Mouse (Mus musculus) neural tube, embryonic 12.5 days (tissue): ENCODE data around the gene Gstp2. TPM values are rescaled to one million over a fixed set of nuclear protein-coding genes. Genes with fewer than 3 reads are reported as not detected.

ENCODE experiments used
- ATAC-seq: fragments of 200-750 bp; cut with Nextera tagmentation; 2 replicates; pipeline ENCODE4 v1.8.0; 2017; ENCODE audit warnings: low read depth, mild to moderate bottlenecking, moderate TSS enrichment, moderate library complexity; ENCODE audit not compliant: low FRiP score
- H3K27ac ChIP-seq: fragments of 300-500 bp; sonication (generic); 2 replicates; pipeline ENCODE4 v1.5.1; 2016
- H3K27me3 ChIP-seq: fragments of 300-500 bp; sonication (generic); replicated peaks from 2 replicates; pipeline ENCODE4 v1.6.1; 2016; ENCODE audit warnings: mild to moderate bottlenecking
- H3K36me3 ChIP-seq: fragments of 300-500 bp; sonication (generic); 2 replicates; pipeline ENCODE4 v1.6.1; 2016; ENCODE audit warnings: mild to moderate bottlenecking
- H3K4me1 ChIP-seq: fragments of 300-500 bp; sonication (generic); 2 replicates; pipeline ENCODE4 v1.6.1; 2016
- H3K4me2 ChIP-seq: fragments of 300-500 bp; sonication (generic); replicated peaks from 2 replicates; pipeline ENCODE4 v1.6.1; 2016; ENCODE audit warnings: mild to moderate bottlenecking
- H3K4me3 ChIP-seq: fragments of 300-500 bp; sonication (generic); 2 replicates; pipeline ENCODE4 v1.5.1; 2016
- H3K9ac ChIP-seq: fragments of 300-500 bp; sonication (generic); 2 replicates; pipeline ENCODE4 v1.6.1; 2016; ENCODE audit warnings: mild to moderate bottlenecking
- H3K9me3 ChIP-seq: fragments of 300-500 bp; sonication (generic); 2 replicates; pipeline ENCODE4 v1.6.1; 2016; ENCODE audit warnings: mild to moderate bottlenecking
- WGBS: fragments of 180-500 bp; shearing (Covaris S2); methylation state at CpG from one replicate; pipeline ENCODE4 v1.1.7; 2016; 5-methylcytosine and 5-hydroxymethylcytosine counted together
- polyA plus RNA-seq: library from polyadenylated mRNA; unstranded; fragments of >200 nt; fragmentation: Nextera tagmentation; extraction: Ambion mirVana; gene quantifications from 2 replicates; pipeline ENCODE4 v1.2.1, GENCODE M21; 2016

The Gstp2 gene
- polyA plus RNA-seq = 1.8 and 2.8 TPM in 2 replicates

GRCm38 (mm10) chr19:4045966-4046865, at the start of gene Gstp2:
Gstp2 (minus strand) TSS chr19:4046023.
- Histone ChIP-seq H3K27me3 (no peaks in the 10 kb centered on the region), H3K9me3 (no peaks in the 10 kb centered on the region), H3K4me3 (no peak within 1 kb of the TSS), H3K36me3 (no peaks in the 10 kb centered on the region), H3K27ac (no peak within 1 kb of the TSS), H3K4me1 (no peaks in the 10 kb centered on the region), H3K4me2 (no peak within 1 kb of the TSS), H3K9ac (no peak within 1 kb of the TSS)
- WGBS = 61% methylated on average over 16 of the region's 16 CpGs
- ATAC-seq = no peak

- Histone ChIP-seq H3K27me3 (peaks cover 7% of the 10 kb centered on the region), H3K4me2 (no peak overlapping the region), H3K4me1 (peaks cover 23% of the 10 kb centered on the region), H3K27ac (no peak overlapping the region), H3K36me3 (no peaks in the 10 kb centered on the region), H3K4me3 (no peak overlapping the region), H3K9me3 (no peaks in the 10 kb centered on the region), H3K9ac (no peak overlapping the region)
- no peak for ATAC-seq
- 77% methylated on average over 5 of the region's 5 CpGs for WGBS
These were observed 49.0 kb upstream of the Gstp2 start for GRCm38 (mm10) chr19:4094774-4095303.

GRCm38 (mm10) chr19:4094348-4094747, 48.5 kb upstream of the Gstp2 start:
- Histone ChIP-seq H3K4me3 (no peak overlapping the region), H3K9ac (no peak overlapping the region), H3K27ac (no peak overlapping the region), H3K36me3 (no peaks in the 10 kb centered on the region), H3K4me2 (no peak overlapping the region), H3K4me1 (peaks cover 19% of the 10 kb centered on the region), H3K27me3 (0 out of 2 replicates have a peak, but pooled peaks cover 3% of the 10 kb centered on the region), H3K9me3 (no peaks in the 10 kb centered on the region)
- ATAC-seq = no peak
- WGBS = 91% methylated on average over 3 of the region's 3 CpGs

GRCm38 (mm10) chr19:4093772-4094171, 47.9 kb upstream of the Gstp2 start:
- Histone ChIP-seq H3K27ac (no peak overlapping the region), H3K4me3 (no peak overlapping the region), H3K9ac (no peak overlapping the region), H3K36me3 (no peaks in the 10 kb centered on the region), H3K9me3 (no peaks in the 10 kb centered on the region), H3K4me2 (no peak overlapping the region), H3K27me3 (no peaks in the 10 kb centered on the region), H3K4me1 (peaks cover 13% of the 10 kb centered on the region)
- 72% methylated on average over 7 of the region's 7 CpGs for WGBS
- ATAC-seq = no peak

- ATAC-seq = no peak
- H3K36me3 ChIP-seq = no peaks in the 10 kb centered on the region
- H3K9me3 ChIP-seq = no peaks in the 10 kb centered on the region
- no peak overlapping the region for H3K4me3 ChIP-seq
- H3K9ac ChIP-seq = no peak overlapping the region
- peaks cover 3% of the 10 kb centered on the region; the same call in 1 of the 2 replicates for H3K4me1 ChIP-seq
- H3K4me2 ChIP-seq = no peak overlapping the region
- no peaks in the 10 kb centered on the region for H3K27me3 ChIP-seq
- no peak overlapping the region for H3K27ac ChIP-seq
- WGBS = 87% methylated on average over 3 of the region's 3 CpGs
These were observed 46.9 kb upstream of the Gstp2 start for GRCm38 (mm10) chr19:4092750-4093149.

GRCm38 (mm10) chr19:4091383-4091782, 45.6 kb upstream of the Gstp2 start:
- Histone ChIP-seq H3K36me3 (no peaks in the 10 kb centered on the region), H3K27ac (no peak overlapping the region), H3K4me1 (no peaks in the 10 kb centered on the region), H3K4me2 (no peak overlapping the region), H3K9me3 (no peaks in the 10 kb centered on the region), H3K4me3 (no peak overlapping the region), H3K27me3 (no peaks in the 10 kb centered on the region), H3K9ac (no peak overlapping the region)
- 72% methylated on average over 2 of the region's 2 CpGs for WGBS
- no peak for ATAC-seq

- 91% methylated on average over 3 of the region's 3 CpGs for WGBS
- H3K36me3 ChIP-seq = no peaks in the 10 kb centered on the region
- no peak overlapping the region for H3K4me3 ChIP-seq
- no peak overlapping the region for H3K4me2 ChIP-seq
- H3K9ac ChIP-seq = no peak overlapping the region
- no peak overlapping the region for H3K27ac ChIP-seq
- H3K4me1 ChIP-seq = no peaks in the 10 kb centered on the region
- no peak for ATAC-seq
- H3K27me3 ChIP-seq = no peaks in the 10 kb centered on the region; the same call in 1 of the 2 replicates
- no peaks in the 10 kb centered on the region for H3K9me3 ChIP-seq
These were observed 44.6 kb upstream of the Gstp2 start for GRCm38 (mm10) chr19:4090446-4090845.

- Histone ChIP-seq H3K36me3 (no peaks in the 10 kb centered on the region), H3K27ac (no peak overlapping the region), H3K9ac (no peak overlapping the region), H3K9me3 (no peaks in the 10 kb centered on the region), H3K4me3 (no peak overlapping the region), H3K4me2 (no peak overlapping the region), H3K4me1 (no peaks in the 10 kb centered on the region), H3K27me3 (no peaks in the 10 kb centered on the region; the same call in 1 of the 2 replicates)
- WGBS = 83% methylated on average over 6 of the region's 6 CpGs
- no peak for ATAC-seq
These were observed 43.3 kb upstream of the Gstp2 start for GRCm38 (mm10) chr19:4089128-4089527.

GRCm38 (mm10) chr19:4088146-4088545, 42.3 kb upstream of the Gstp2 start:
- ATAC-seq = no peak
- Histone ChIP-seq H3K27ac (no peak overlapping the region), H3K9ac (no peak overlapping the region), H3K27me3 (no peaks in the 10 kb centered on the region; the same call in 1 of the 2 replicates), H3K4me2 (no peak overlapping the region), H3K4me3 (no peak overlapping the region), H3K4me1 (no peaks in the 10 kb centered on the region), H3K36me3 (no peaks in the 10 kb centered on the region), H3K9me3 (no peaks in the 10 kb centered on the region)
- 56% methylated on average over 5 of the region's 5 CpGs for WGBS

- ATAC-seq = no peak
- no peak overlapping the region for H3K27ac ChIP-seq
- no peak overlapping the region for H3K9ac ChIP-seq
- no peaks in the 10 kb centered on the region for H3K4me1 ChIP-seq
- no peak overlapping the region for H3K4me2 ChIP-seq
- no peak overlapping the region for H3K4me3 ChIP-seq
- no peaks in the 10 kb centered on the region; the same call in 1 of the 2 replicates for H3K27me3 ChIP-seq
- H3K36me3 ChIP-seq = no peaks in the 10 kb centered on the region
- H3K9me3 ChIP-seq = no peaks in the 10 kb centered on the region
- 88% methylated on average over 5 of the region's 5 CpGs for WGBS
These were observed 41.3 kb upstream of the Gstp2 start for GRCm38 (mm10) chr19:4087090-4087489.

GRCm38 (mm10) chr19:4086156-4086555, 40.3 kb upstream of the Gstp2 start:
- H3K27ac ChIP-seq = no peak overlapping the region
- no peak for ATAC-seq
- WGBS = 94% methylated on average over 15 of the region's 15 CpGs

GRCm38 (mm10) chr19:4084984-4085383, 39.2 kb upstream of the Gstp2 start:
- Histone ChIP-seq H3K4me1 (no peaks in the 10 kb centered on the region), H3K4me2 (no peak overlapping the region), H3K36me3 (no peaks in the 10 kb centered on the region), H3K9me3 (no peaks in the 10 kb centered on the region), H3K27ac (no peak overlapping the region), H3K27me3 (no peaks in the 10 kb centered on the region; the same call in 1 of the 2 replicates), H3K9ac (no peak overlapping the region), H3K4me3 (no peak overlapping the region)
- WGBS = 93% methylated on average over 1 of the region's 1 CpGs
- ATAC-seq = no peak

More at GRCm38 (mm10) chr19:4086156-4086555, 40.3 kb upstream of the Gstp2 start:
- Histone ChIP-seq H3K27me3 (no peaks in the 10 kb centered on the region; the same call in 1 of the 2 replicates), H3K4me2 (no peak overlapping the region), H3K4me1 (no peaks in the 10 kb centered on the region), H3K9ac (no peak overlapping the region), H3K9me3 (no peaks in the 10 kb centered on the region), H3K36me3 (no peaks in the 10 kb centered on the region), H3K4me3 (no peak overlapping the region)
